ENCODE assay signal across 23 mouse cellular contexts in the genomic region with DNA sequence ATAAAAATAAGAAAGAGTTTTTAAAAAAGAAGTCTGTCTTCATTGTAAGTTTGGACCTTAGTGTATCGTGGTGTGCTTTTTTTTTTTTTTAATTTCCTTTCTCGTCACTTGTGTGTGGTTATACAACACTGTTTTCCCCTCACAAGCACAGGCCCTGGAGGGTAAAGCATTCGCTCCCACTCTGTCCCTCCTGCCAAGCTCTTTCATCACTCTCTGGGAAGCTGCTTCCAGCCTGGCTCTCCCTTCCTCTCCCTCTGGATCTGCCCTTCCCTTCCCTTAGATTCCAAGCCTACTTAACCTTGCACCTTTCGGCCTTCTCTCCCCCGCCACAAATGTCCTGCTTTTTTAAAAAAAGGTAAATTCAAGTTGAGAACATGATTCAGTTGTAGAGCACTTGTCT.
DNase-seq lines count a peak whose midpoint lies in the region; ATAC-seq and TF ChIP-seq lines count a peak whose summit lies in the region.
"Had no signal": no experiment of that assay in that cellular context is flagged by ENCODE, and none has a peak within 500 bp of the region (broad histone marks: within the 10 kb centered on the region; RNA-seq: fewer than 3 reads in every experiment).

No protein-coding gene starts in this region.

- TF ChIP-seq CTCF in layer of hippocampus, adult 2 months (conservative IDR thresholded peaks at IDR 0.05), result no peak
- TF ChIP-seq CTCF in cortical plate, adult 2 months (IDR thresholded peaks at IDR 0.05; ENCODE audit: extremely low read depth, insufficient read depth, low read length), result no peak

- peaks cover 3% of the 10 kb centered on the region; the same call in 1 of the 2 replicates for H3K9me3 ChIP-seq in neural tube, embryonic 15.5 days (replicated peaks)
- H3K9me3 ChIP-seq: heart, embryonic 15.5 days had no signal

- no peak overlapping the region for H3K9ac ChIP-seq in neural tube, embryonic 15.5 days (replicated peaks)
- H3K9ac ChIP-seq: forebrain, embryonic 13.5 days; heart, embryonic 12.5 days; heart, embryonic 15.5 days; hindbrain, embryonic 13.5 days had no signal

- no peak for DNase-seq in layer of hippocampus, adult 2 months (ENCODE audit: low spot score in 2 of 2)
- no peak for DNase-seq in layer of hippocampus, adult 8-10 months (ENCODE audit: low spot score in 2 of 2)
- DNase-seq in lung, postnatal 10 days, result peak; percentile 23
- no peak for DNase-seq in lung, postnatal 4 days
- DNase-seq: adrenal gland, adult 2 months; adrenal gland, postnatal 14 days; cerebellum, adult 8-10 months; cerebellum, postnatal 10 days; cerebellum, postnatal 36 days; gastrocnemius, postnatal 10 days; gastrocnemius, postnatal 36 days; heart, postnatal 36 days had no signal

- no peak overlapping the region for H3K4me3 ChIP-seq in layer of hippocampus, adult 2 months
- no peak overlapping the region for H3K4me3 ChIP-seq in cortical plate, adult 2 months (ENCODE audit: insufficient read depth, low read length)
- no peak overlapping the region for H3K4me3 ChIP-seq in neural tube, embryonic 15.5 days (replicated peaks)
- H3K4me3 ChIP-seq: forebrain, embryonic 10.5 days; forebrain, embryonic 13.5 days; heart, embryonic 12.5 days; heart, embryonic 15.5 days; hindbrain, embryonic 10.5 days; hindbrain, embryonic 13.5 days had no signal

- H3K4me2 ChIP-seq in neural tube, embryonic 15.5 days, result no peak overlapping the region
- H3K4me2 ChIP-seq: forebrain, embryonic 13.5 days; heart, embryonic 12.5 days; heart, embryonic 15.5 days; hindbrain, embryonic 13.5 days had no signal

- no peaks in the 10 kb centered on the region for H3K36me3 ChIP-seq in neural tube, embryonic 15.5 days
- H3K36me3 ChIP-seq: forebrain, embryonic 10.5 days; heart, embryonic 15.5 days had no signal

- H3K27me3 ChIP-seq in neural tube, embryonic 15.5 days (replicated peaks), result no peaks in the 10 kb centered on the region
- H3K27me3 ChIP-seq: forebrain, embryonic 13.5 days; heart, embryonic 12.5 days; heart, embryonic 15.5 days; hindbrain, embryonic 13.5 days had no signal

- ATAC-seq in neural tube, embryonic 15.5 days (ENCODE audit: low FRiP score), result no peak
- ATAC-seq: CD4-positive, CD25-positive, alpha-beta regulatory T cell, adult 4 months; forebrain, embryonic 13.5 days; forebrain, embryonic 16.5 days; hindbrain, embryonic 16.5 days had no signal

- 88% methylated on average over 5 of the region's 5 CpGs for WGBS in neural tube, embryonic 15.5 days

- peak overlapping the region; percentile 71 for H3K27ac ChIP-seq in layer of hippocampus, adult 2 months
- H3K27ac ChIP-seq in cortical plate, adult 2 months (ENCODE audit: insufficient read depth, low read length), result 0 out of 2 replicates have a peak overlapping the region, but pooled peaks have one; percentile 50
- no peak overlapping the region for H3K27ac ChIP-seq in neural tube, embryonic 15.5 days (replicated peaks)
- H3K27ac ChIP-seq: forebrain, embryonic 10.5 days; forebrain, embryonic 13.5 days; heart, embryonic 15.5 days; hindbrain, embryonic 10.5 days; hindbrain, embryonic 13.5 days had no signal

- H3K4me1 ChIP-seq in cortical plate, adult 2 months (ENCODE audit: control insufficient read depth, insufficient read depth, low read length), result peaks cover 4% of the 10 kb centered on the region; the same call in 1 of the 2 replicates
- H3K4me1 ChIP-seq in neural tube, embryonic 15.5 days, result no peaks in the 10 kb centered on the region
- H3K4me1 ChIP-seq: forebrain, embryonic 10.5 days; forebrain, embryonic 13.5 days; heart, embryonic 12.5 days; heart, embryonic 15.5 days; hindbrain, embryonic 10.5 days; hindbrain, embryonic 13.5 days had no signal

- no peak for TF ChIP-seq POLR2A in cortical plate, adult 2 months (IDR thresholded peaks at IDR 0.05; ENCODE audit: extremely low read depth, insufficient read depth, low read length)
